Mouse (Mus musculus): ENCODE measurements around the gene Lcn10.

- no peak for TF ChIP-seq TAL1 (IDR thresholded peaks at IDR 0.05; ENCODE audit: low read length)
- TF ChIP-seq GATA1 (IDR thresholded peaks at IDR 0.05; ENCODE audit: low read length): no peak
Observed at GRCm38 (mm10) chr2:25654502-25654901, 28.0 kb upstream of the Lcn10 start.

Data from erythroblast, embryonic 14.5 days (primary cell).